Mouse (Mus musculus) spleen, adult 2 months (tissue): ENCODE measurements around the gene Abl1.

ENCODE experiments used
- CTCF ChIP-seq: fragments of 200-500 bp; IDR thresholded peaks from 2 replicates; pipeline ENCODE4 v1.5.1; 2011; ENCODE audit warnings: mild to moderate bottlenecking, inconsistent platforms; ENCODE audit not compliant: insufficient read depth, insufficient read length, insufficient replicate concordance; ENCODE audit errors: extremely low read depth
- POLR2A ChIP-seq: fragments of 200-500 bp; IDR thresholded peaks from 2 replicates; pipeline ENCODE4 v1.6.1; 2011; ENCODE audit warnings: low read depth, low read length, inconsistent platforms

DNA sequence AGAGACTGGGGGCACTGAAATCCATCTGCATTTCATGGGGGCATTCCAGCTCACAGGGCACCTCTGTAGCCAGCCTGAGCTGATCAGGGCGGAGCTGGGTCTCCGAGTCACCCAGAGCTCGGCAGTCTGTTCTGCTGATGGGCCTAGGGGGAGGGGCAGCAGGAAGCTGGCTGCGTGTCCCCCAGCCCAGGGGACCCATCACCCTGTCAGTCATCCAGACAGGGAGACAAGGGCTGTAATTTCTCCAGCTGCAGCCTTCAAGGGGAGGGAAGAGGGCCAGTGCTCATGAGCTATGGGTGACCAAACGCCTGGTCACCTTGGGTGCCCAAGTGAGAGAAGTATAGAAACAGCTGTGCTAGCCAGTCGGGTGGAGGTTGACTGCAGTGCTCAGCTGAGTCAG is 148.8 kb downstream of the Abl1 start:
- TF ChIP-seq CTCF = no peak
- TF ChIP-seq POLR2A = no peak
